Mouse (Mus musculus): ENCODE measurements around the gene Olfr1395. TPM values are rescaled to one million over a fixed set of nuclear protein-coding genes. Genes with fewer than 3 reads are reported as not detected.
"Not testable (repeated sequence)": the region's sequence is repeated elsewhere in the genome, so short reads cannot be mapped to it uniquely, and the experiment has no call there.

Olfr1395 gene
- polyA plus RNA-seq, 1 experiment from 2014 or later: not detected

- no peaks in the 10 kb centered on the region for H3K4me1 ChIP-seq (replicated peaks)
- WGBS: 76% methylated on average over 6 of the region's 6 CpGs
- H3K9me3 ChIP-seq: no peaks in the 10 kb centered on the region
- no peak overlapping the region for H3K27ac ChIP-seq
- no peaks in the 10 kb centered on the region for H3K27me3 ChIP-seq
- no peak overlapping the region for H3K4me3 ChIP-seq (replicated peaks)
- no peak overlapping the region for H3K4me2 ChIP-seq (replicated peaks)
- no peaks in the 10 kb centered on the region for H3K36me3 ChIP-seq
- H3K9ac ChIP-seq (replicated peaks): no peak overlapping the region
- ATAC-seq: no peak
Measured at GRCm38 (mm10) chr11:49186452-49186851, 44.4 kb downstream of the Olfr1395 start.

GRCm38 (mm10) chr11:49186955-49187488 is 44.9 kb downstream of the Olfr1395 start, which contains the start of gene Btnl9:
TSS of gene Btnl9 (minus strand) at chr11:49187159.
- no peak for ATAC-seq
- Histone ChIP-seq H3K27me3 (no peaks in the 10 kb centered on the region), H3K4me3 (replicated peaks) (no peak within 1 kb of the TSS), H3K36me3 (no peaks in the 10 kb centered on the region), H3K27ac (no peak within 1 kb of the TSS), H3K4me2 (replicated peaks) (no peak within 1 kb of the TSS), H3K9me3 (no peaks in the 10 kb centered on the region), H3K9ac (replicated peaks) (no peak within 1 kb of the TSS), H3K4me1 (replicated peaks) (no peaks in the 10 kb centered on the region)
- WGBS: 81% methylated on average over 8 of the region's 8 CpGs

GRCm38 (mm10) chr11:49187701-49188100 is 45.6 kb downstream of the Olfr1395 start:
- ATAC-seq: no peak
- WGBS: 83% methylated on average over 10 of the region's 10 CpGs
- H3K27me3 ChIP-seq: no peaks in the 10 kb centered on the region

DNA sequence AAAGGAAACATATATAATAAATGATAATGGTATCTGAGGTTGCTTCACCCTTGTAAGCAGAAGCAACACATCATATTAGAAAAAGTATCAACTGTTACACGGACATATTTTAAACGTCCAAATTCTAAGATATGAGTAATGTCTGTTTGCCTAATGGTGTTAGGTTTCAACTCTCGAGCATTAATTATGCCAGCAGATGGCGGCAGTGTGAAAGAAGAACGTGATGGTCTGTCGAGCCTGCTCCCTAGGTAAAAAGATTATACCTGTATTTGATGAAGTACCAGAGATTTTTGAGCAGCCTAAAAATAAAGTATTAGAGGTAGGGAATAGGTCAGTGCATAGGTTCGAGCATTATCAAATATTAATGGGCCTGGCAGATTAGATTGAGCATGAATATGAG is 47.7 kb downstream of the Olfr1395 start:
- Histone ChIP-seq H3K9me3 (no peaks in the 10 kb centered on the region), H3K27me3 (no peaks in the 10 kb centered on the region), H3K9ac (replicated peaks) (no peak overlapping the region), H3K4me3 (replicated peaks) (no peak overlapping the region), H3K36me3 (no peaks in the 10 kb centered on the region), H3K4me1 (replicated peaks) (no peaks in the 10 kb centered on the region), H3K4me2 (replicated peaks) (no peak overlapping the region), H3K27ac (no peak overlapping the region)
- ATAC-seq: 0 out of 2 replicates have a peak, but pooled peaks have one; percentile 14
- WGBS: 8% methylated on average over 7 of the region's 7 CpGs

More at GRCm38 (mm10) chr11:49187701-49188100, 45.6 kb downstream of the Olfr1395 start:
- H3K27ac ChIP-seq: no peak overlapping the region
- no peak overlapping the region for H3K4me3 ChIP-seq (replicated peaks)
- H3K4me1 ChIP-seq (replicated peaks): no peaks in the 10 kb centered on the region
- no peaks in the 10 kb centered on the region for H3K36me3 ChIP-seq
- H3K9me3 ChIP-seq: no peaks in the 10 kb centered on the region
- H3K9ac ChIP-seq (replicated peaks): no peak overlapping the region
- no peak overlapping the region for H3K4me2 ChIP-seq (replicated peaks)

- Histone ChIP-seq H3K4me2 (replicated peaks) (no peak overlapping the region), H3K4me1 (replicated peaks) (no peaks in the 10 kb centered on the region), H3K4me3 (replicated peaks) (no peak overlapping the region), H3K27ac (no peak overlapping the region), H3K9me3 (no peaks in the 10 kb centered on the region), H3K27me3 (no peaks in the 10 kb centered on the region), H3K36me3 (no peaks in the 10 kb centered on the region), H3K9ac (replicated peaks) (no peak overlapping the region)
- WGBS: 65% methylated on average over 2 of the region's 2 CpGs
- no peak for ATAC-seq
Measured at GRCm38 (mm10) chr11:49191083-49191482, 49.0 kb downstream of the Olfr1395 start.

DNA sequence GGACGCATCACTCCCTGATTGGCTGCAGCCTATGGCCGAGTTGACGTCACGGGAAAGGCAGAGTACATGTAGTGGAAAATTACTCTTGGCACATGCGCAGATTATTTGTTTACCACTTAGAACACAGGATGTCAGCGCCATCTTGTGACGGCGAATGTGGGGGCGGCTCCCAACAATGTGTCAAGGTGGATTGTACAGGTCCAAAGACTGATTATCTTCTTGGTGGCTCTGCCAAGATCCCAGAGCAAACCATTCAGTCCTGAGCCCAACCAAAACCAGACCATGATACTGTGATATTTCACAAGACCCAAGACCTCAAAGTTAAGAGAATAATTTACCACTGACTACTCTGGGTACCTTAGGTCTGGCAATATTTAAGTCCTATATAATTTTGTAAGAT is 52.7 kb downstream of the Olfr1395 start:
- not testable (repeated sequence) for H3K9me3 ChIP-seq; H3K9ac ChIP-seq (replicated peaks); H3K4me3 ChIP-seq (replicated peaks); H3K36me3 ChIP-seq; H3K4me2 ChIP-seq (replicated peaks); H3K27ac ChIP-seq; ATAC-seq; H3K27me3 ChIP-seq; H3K4me1 ChIP-seq (replicated peaks)
- 97% methylated on average over 9 of the region's 9 CpGs for WGBS

DNA sequence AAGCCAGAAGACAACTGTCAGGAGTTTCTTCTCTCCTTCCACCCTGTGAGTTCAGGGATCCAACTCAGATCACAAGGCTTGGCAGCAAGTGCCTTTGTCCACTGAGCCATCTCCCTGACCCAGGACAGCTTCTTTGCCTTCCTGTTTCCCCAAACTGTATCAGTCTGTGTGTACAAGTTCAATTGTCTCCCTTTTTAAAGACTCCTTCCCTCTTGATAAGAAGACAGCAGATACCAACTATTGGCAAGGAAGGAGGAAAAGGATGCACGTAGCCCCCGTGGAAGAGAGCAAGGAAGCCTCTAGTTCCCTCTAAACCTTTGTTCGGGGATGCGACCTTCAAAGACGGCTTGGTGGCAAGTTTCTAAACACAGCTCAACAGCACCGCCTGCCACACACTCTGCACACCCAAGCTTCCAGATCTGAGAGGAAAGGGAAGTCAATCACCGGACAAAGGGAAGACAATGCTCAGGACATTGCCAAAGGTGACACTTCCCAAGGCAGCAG is 53.8 kb downstream of the Olfr1395 start:
- 87% methylated on average over 7 of the region's 7 CpGs for WGBS
- H3K9ac ChIP-seq (replicated peaks): no peak overlapping the region
- H3K4me3 ChIP-seq (replicated peaks): no peak overlapping the region
- H3K4me1 ChIP-seq (replicated peaks): no peaks in the 10 kb centered on the region
- no peaks in the 10 kb centered on the region for H3K27me3 ChIP-seq
- no peak overlapping the region for H3K27ac ChIP-seq
- no peaks in the 10 kb centered on the region for H3K9me3 ChIP-seq
- ATAC-seq: no peak
- no peaks in the 10 kb centered on the region for H3K36me3 ChIP-seq
- H3K4me2 ChIP-seq (replicated peaks): no peak overlapping the region

Other genes with a start within 250 kb of the Olfr1395 start
- 0.17 and 0.21 TPM in 2 replicates for gene Gm5431, start 240.1 kb upstream of the Olfr1395 start, polyA plus RNA-seq (2015; fragmentation: Nextera tagmentation; extraction: Ambion mirVana)
- 2.4 and 2.7 TPM in 2 replicates for gene Psme2b, start 196.1 kb upstream of the Olfr1395 start, polyA plus RNA-seq (2015; fragmentation: Nextera tagmentation; extraction: Ambion mirVana)
- not detected in 2 replicates for gene Olfr56, start 163.4 kb upstream of the Olfr1395 start, polyA plus RNA-seq (2015; fragmentation: Nextera tagmentation; extraction: Ambion mirVana)
- 0.24 and 0.31 TPM in 2 replicates for gene 9930111J21Rik1, start 162.9 kb upstream of the Olfr1395 start, polyA plus RNA-seq (2015; fragmentation: Nextera tagmentation; extraction: Ambion mirVana)
- not detected in 2 replicates for gene Gm12185, start 150.0 kb upstream of the Olfr1395 start, polyA plus RNA-seq (2015; fragmentation: Nextera tagmentation; extraction: Ambion mirVana)
- gene Tgtp1, start 148.1 kb upstream of the Olfr1395 start, polyA plus RNA-seq (2015; fragmentation: Nextera tagmentation; extraction: Ambion mirVana): not detected in 2 replicates
- 0.15 and 0.30 TPM in 2 replicates for gene 9930111J21Rik2, start 91.0 kb upstream of the Olfr1395 start, polyA plus RNA-seq (2015; fragmentation: Nextera tagmentation; extraction: Ambion mirVana)
- not detected in 2 replicates for gene Tgtp2, start 78.1 kb upstream of the Olfr1395 start, polyA plus RNA-seq (2015; fragmentation: Nextera tagmentation; extraction: Ambion mirVana)
- 0.39 and 0.64 TPM in 2 replicates for gene Ifi47, start 65.7 kb upstream of the Olfr1395 start, polyA plus RNA-seq (2015; fragmentation: Nextera tagmentation; extraction: Ambion mirVana)
- gene Olfr1396, start 27.4 kb upstream of the Olfr1395 start, polyA plus RNA-seq (2015; fragmentation: Nextera tagmentation; extraction: Ambion mirVana): not detected in 2 replicates
- not detected in 2 replicates for gene Olfr1394, start 12.1 kb downstream of the Olfr1395 start, polyA plus RNA-seq (2015; fragmentation: Nextera tagmentation; extraction: Ambion mirVana)
- gene Btnl9, start 44.9 kb downstream of the Olfr1395 start, polyA plus RNA-seq (2015; fragmentation: Nextera tagmentation; extraction: Ambion mirVana): 0.17 TPM in 1 of 2 replicates, not detected in the other
- 56.6 and 58.5 TPM in 2 replicates for gene Zfp62, start 61.0 kb downstream of the Olfr1395 start, polyA plus RNA-seq (2015; fragmentation: Nextera tagmentation; extraction: Ambion mirVana)
- gene Mgat1, start 101.9 kb downstream of the Olfr1395 start, polyA plus RNA-seq (2015; fragmentation: Nextera tagmentation; extraction: Ambion mirVana): 29.3 and 32.1 TPM in 2 replicates
- 0.15 TPM in 1 of 2 replicates, not detected in the other for gene Olfr1393, start 136.0 kb downstream of the Olfr1395 start, polyA plus RNA-seq (2015; fragmentation: Nextera tagmentation; extraction: Ambion mirVana)
- not detected in 2 replicates for gene Olfr1392, start 143.0 kb downstream of the Olfr1395 start, polyA plus RNA-seq (2015; fragmentation: Nextera tagmentation; extraction: Ambion mirVana)
- gene Olfr10, start 162.5 kb downstream of the Olfr1395 start, polyA plus RNA-seq (2015; fragmentation: Nextera tagmentation; extraction: Ambion mirVana): not detected in 2 replicates
- not detected in 2 replicates for gene Olfr1391, start 180.5 kb downstream of the Olfr1395 start, polyA plus RNA-seq (2015; fragmentation: Nextera tagmentation; extraction: Ambion mirVana)
- gene Olfr1390, start 192.9 kb downstream of the Olfr1395 start, polyA plus RNA-seq (2015; fragmentation: Nextera tagmentation; extraction: Ambion mirVana): not detected in 2 replicates

All from midbrain, embryonic 13.5 days (tissue).